Mouse (Mus musculus): ENCODE data around the gene Ddx31. TPM values are rescaled to one million over a fixed set of nuclear protein-coding genes. Genes with fewer than 3 reads are reported as not detected.

The Ddx31 gene
- total RNA-seq, 1 experiment: 20.9 TPM

- H3K9me3 ChIP-seq (ENCODE audit: control insufficient read depth, insufficient read depth, low read depth, low read length): no peaks in the 10 kb centered on the region
- H3K4me1 ChIP-seq (ENCODE audit: control insufficient read depth in 2 of 2, insufficient read depth in 2 of 2, low read length in 2 of 2, poor library complexity in 1 of 2): no peaks in the 10 kb centered on the region
- no peak for DNase-seq (ENCODE audit: low read depth, low spot score)
- no peak overlapping the region for H3K9ac ChIP-seq (ENCODE audit: insufficient read depth, low read depth, low read length, poor library complexity, severe bottlenecking)
- in situ Hi-C loops (cut with MboI; ENCODE audit: low sequenced_read_pairs in 2 of 2, unreplicated experiment in 2 of 2): no loop called here
- no peak overlapping the region for H3K27ac ChIP-seq (ENCODE audit: insufficient read depth, low read depth, low read length, poor library complexity, severe bottlenecking)
- H3K36me3 ChIP-seq (ENCODE audit: control insufficient read depth, insufficient read depth, low read length, poor library complexity, severe bottlenecking): peaks cover 13% of the 10 kb centered on the region
- H3K4me3 ChIP-seq (ENCODE audit: insufficient read depth in 1 of 2, low read depth in 1 of 2, low read length in 2 of 2, poor library complexity in 1 of 2, severe bottlenecking in 1 of 2): no peak overlapping the region
- no peak for TF ChIP-seq ZNF384 (IDR thresholded peaks at IDR 0.05; ENCODE audit: low read depth, low read length)
- TF ChIP-seq HCFC1 (IDR thresholded peaks at IDR 0.05; ENCODE audit: borderline replicate concordance, insufficient read depth, low read length): no peak
- TF ChIP-seq MAFK (IDR thresholded peaks at IDR 0.05; ENCODE audit: insufficient read depth, low read depth, low read length): no peak
These were observed 12.4 kb downstream of the Ddx31 start for GRCm38 (mm10) chr2:28852594-28852993.

DNA sequence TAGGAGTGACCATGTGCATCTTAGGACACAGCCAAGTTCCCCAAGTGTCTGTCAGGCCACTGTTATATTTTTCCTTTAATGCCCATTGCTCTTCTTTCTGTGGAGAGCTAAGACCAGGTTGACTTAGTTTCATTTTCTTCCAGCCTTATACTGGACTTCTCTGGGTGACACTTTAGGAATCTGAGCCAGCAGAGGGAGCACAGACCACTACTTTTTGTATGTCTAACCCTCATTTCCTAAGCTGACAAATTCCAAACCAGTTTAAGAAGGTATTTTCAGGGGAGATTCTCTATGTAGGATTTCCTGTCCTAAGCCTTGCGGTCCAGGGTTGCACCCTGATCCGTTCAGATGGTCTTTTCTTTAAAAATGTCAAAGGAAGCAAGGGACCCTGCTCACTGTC lies 15.6 kb downstream of the Ddx31 start:
- no peak for DNase-seq (ENCODE audit: low read depth, low spot score)
- Histone ChIP-seq H3K9ac (ENCODE audit: insufficient read depth, low read depth, low read length, poor library complexity, severe bottlenecking) (no peak overlapping the region), H3K4me3 (ENCODE audit: insufficient read depth in 1 of 2, low read depth in 1 of 2, low read length in 2 of 2, poor library complexity in 1 of 2, severe bottlenecking in 1 of 2) (no peak overlapping the region), H3K27ac (ENCODE audit: insufficient read depth, low read depth, low read length, poor library complexity, severe bottlenecking) (no peak overlapping the region), H3K36me3 (ENCODE audit: control insufficient read depth, insufficient read depth, low read length, poor library complexity, severe bottlenecking) (peaks cover 24% of the 10 kb centered on the region), H3K4me1 (ENCODE audit: control insufficient read depth in 2 of 2, insufficient read depth in 2 of 2, low read length in 2 of 2, poor library complexity in 1 of 2) (no peaks in the 10 kb centered on the region), H3K9me3 (ENCODE audit: control insufficient read depth, insufficient read depth, low read depth, low read length) (no peaks in the 10 kb centered on the region)
- no peak for TF ChIP-seq MAFK (IDR thresholded peaks at IDR 0.05; ENCODE audit: insufficient read depth, low read depth, low read length)
- TF ChIP-seq ZNF384 (IDR thresholded peaks at IDR 0.05; ENCODE audit: low read depth, low read length): no peak
- TF ChIP-seq HCFC1 (IDR thresholded peaks at IDR 0.05; ENCODE audit: borderline replicate concordance, insufficient read depth, low read length): no peak
- no peak for TF ChIP-seq ZC3H11A (IDR thresholded peaks at IDR 0.05; ENCODE audit: borderline replicate concordance, low read depth, low read length)
- TF ChIP-seq CHD2 (IDR thresholded peaks at IDR 0.05; ENCODE audit: low read depth, low read length): no peak
- in situ Hi-C loops (cut with MboI; ENCODE audit: low sequenced_read_pairs in 2 of 2, unreplicated experiment in 2 of 2): no loop called here

GRCm38 (mm10) chr2:28859303-28859702 lies 19.1 kb downstream of the Ddx31 start:
- Histone ChIP-seq H3K4me1 (ENCODE audit: control insufficient read depth in 2 of 2, insufficient read depth in 2 of 2, low read length in 2 of 2, poor library complexity in 1 of 2) (no peaks in the 10 kb centered on the region), H3K9ac (ENCODE audit: insufficient read depth, low read depth, low read length, poor library complexity, severe bottlenecking) (no peak overlapping the region), H3K9me3 (ENCODE audit: control insufficient read depth, insufficient read depth, low read depth, low read length) (no peaks in the 10 kb centered on the region), H3K27ac (ENCODE audit: insufficient read depth, low read depth, low read length, poor library complexity, severe bottlenecking) (no peak overlapping the region), H3K4me3 (ENCODE audit: insufficient read depth in 1 of 2, low read depth in 1 of 2, low read length in 2 of 2, poor library complexity in 1 of 2, severe bottlenecking in 1 of 2) (no peak overlapping the region), H3K36me3 (ENCODE audit: control insufficient read depth, insufficient read depth, low read length, poor library complexity, severe bottlenecking) (peaks cover 40% of the 10 kb centered on the region)
- DNase-seq (ENCODE audit: low read depth, low spot score): no peak
- TF ChIP-seq HCFC1 (IDR thresholded peaks at IDR 0.05; ENCODE audit: borderline replicate concordance, insufficient read depth, low read length): no peak
- TF ChIP-seq CHD2 (IDR thresholded peaks at IDR 0.05; ENCODE audit: low read depth, low read length): no peak
- TF ChIP-seq ZC3H11A (IDR thresholded peaks at IDR 0.05; ENCODE audit: borderline replicate concordance, low read depth, low read length): no peak
- no peak for TF ChIP-seq ZNF384 (IDR thresholded peaks at IDR 0.05; ENCODE audit: low read depth, low read length)
- no peak for TF ChIP-seq MAFK (IDR thresholded peaks at IDR 0.05; ENCODE audit: insufficient read depth, low read depth, low read length)
- in situ Hi-C loops (cut with MboI; ENCODE audit: low sequenced_read_pairs in 2 of 2, unreplicated experiment in 2 of 2): no loop called here

GRCm38 (mm10) chr2:28860678-28861423 lies 20.6 kb downstream of the Ddx31 start:
- H3K9me3 ChIP-seq (ENCODE audit: control insufficient read depth, insufficient read depth, low read depth, low read length): no peaks in the 10 kb centered on the region
- H3K9ac ChIP-seq (ENCODE audit: insufficient read depth, low read depth, low read length, poor library complexity, severe bottlenecking): no peak overlapping the region
- no peak overlapping the region for H3K27ac ChIP-seq (ENCODE audit: insufficient read depth, low read depth, low read length, poor library complexity, severe bottlenecking)
- peaks cover 46% of the 10 kb centered on the region for H3K36me3 ChIP-seq (ENCODE audit: control insufficient read depth, insufficient read depth, low read length, poor library complexity, severe bottlenecking)
- no peak for DNase-seq (ENCODE audit: low read depth, low spot score)
- no peaks in the 10 kb centered on the region for H3K4me1 ChIP-seq (ENCODE audit: control insufficient read depth in 2 of 2, insufficient read depth in 2 of 2, low read length in 2 of 2, poor library complexity in 1 of 2)
- H3K4me3 ChIP-seq (ENCODE audit: insufficient read depth in 1 of 2, low read depth in 1 of 2, low read length in 2 of 2, poor library complexity in 1 of 2, severe bottlenecking in 1 of 2): no peak overlapping the region
- in situ Hi-C loops (cut with MboI; ENCODE audit: low sequenced_read_pairs in 2 of 2, unreplicated experiment in 2 of 2): no loop called here
- no peak for TF ChIP-seq MAFK (IDR thresholded peaks at IDR 0.05; ENCODE audit: insufficient read depth, low read depth, low read length)
- no peak for TF ChIP-seq HCFC1 (IDR thresholded peaks at IDR 0.05; ENCODE audit: borderline replicate concordance, insufficient read depth, low read length)
- no peak for TF ChIP-seq CHD2 (IDR thresholded peaks at IDR 0.05; ENCODE audit: low read depth, low read length)
- no peak for TF ChIP-seq ZC3H11A (IDR thresholded peaks at IDR 0.05; ENCODE audit: borderline replicate concordance, low read depth, low read length)
- TF ChIP-seq ZNF384 (IDR thresholded peaks at IDR 0.05; ENCODE audit: low read depth, low read length): no peak

Measured in ES-E14 (cell line).